Mouse (Mus musculus): ENCODE measurements at regions not wholly inside any gene's neighbourhood (a gene's known extent, or its start where the extent isn't known, plus 50 kb on each side); places are given as distances from the start of the nearest gene placed in this dataset.

DNA sequence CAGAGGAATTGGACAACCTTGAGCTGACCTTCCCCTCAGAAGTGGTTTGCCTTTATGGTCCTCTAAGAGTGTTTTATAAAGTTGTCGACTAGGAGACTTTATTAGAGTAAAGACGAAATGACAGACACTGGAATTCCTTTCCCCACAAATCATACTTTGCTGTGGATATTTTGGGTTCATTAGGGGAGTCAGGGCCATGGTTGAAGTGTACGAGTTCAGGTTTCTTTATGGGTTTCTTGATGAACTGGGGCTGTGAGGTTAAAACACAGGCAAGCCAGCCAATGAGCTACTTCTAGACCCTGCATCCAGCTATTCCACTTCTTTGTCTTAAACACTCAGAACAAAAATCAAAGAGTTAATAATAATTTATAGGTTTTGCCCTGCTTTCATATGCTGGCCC is 153.0 kb downstream of the Pax1 start:
- no peak for DNase-seq (ENCODE audit: low read depth, low spot score)

DNA sequence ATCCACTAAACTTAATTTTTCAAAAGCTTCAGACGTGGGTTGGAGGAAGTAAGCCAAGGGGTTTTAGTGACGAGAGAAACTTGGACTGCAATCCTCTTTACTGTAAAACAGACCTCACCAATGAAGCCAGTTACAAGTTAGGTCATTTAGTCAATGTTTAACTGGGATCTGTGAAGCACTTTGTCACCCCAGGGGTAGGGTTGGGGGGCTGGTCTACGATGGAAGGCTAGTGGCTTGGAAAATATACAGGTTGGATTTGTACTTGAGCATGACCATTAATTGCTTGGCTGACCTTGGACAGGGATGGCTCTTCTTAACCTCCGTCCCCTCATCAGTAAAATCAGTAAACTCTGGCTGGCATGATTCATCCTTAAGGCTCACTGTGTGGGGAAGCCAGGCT is 142.2 kb downstream of the Pax1 start:
- no peak for DNase-seq (ENCODE audit: low read depth, low spot score)

DNA sequence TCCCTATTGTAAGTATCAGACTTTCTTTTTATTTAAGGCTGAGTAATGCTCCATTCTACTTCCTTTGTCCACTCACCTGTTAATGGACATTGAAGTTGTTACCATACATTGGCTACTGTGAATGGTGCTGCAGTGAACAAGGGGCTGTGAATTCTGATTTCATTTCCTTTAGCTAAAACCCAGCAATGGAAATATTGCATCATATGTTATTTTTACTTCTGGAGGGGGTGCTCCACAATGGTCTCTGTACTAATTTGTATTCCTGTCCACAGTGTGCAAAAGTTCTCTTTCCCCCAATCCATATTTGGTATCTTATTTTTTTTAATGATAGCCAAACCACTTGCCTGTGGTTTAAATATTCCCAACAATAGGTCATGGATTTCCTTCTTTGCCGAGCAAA is 137.0 kb downstream of the Pax1 start:
- DNase-seq (ENCODE audit: low read depth, low spot score): no peak

DNA sequence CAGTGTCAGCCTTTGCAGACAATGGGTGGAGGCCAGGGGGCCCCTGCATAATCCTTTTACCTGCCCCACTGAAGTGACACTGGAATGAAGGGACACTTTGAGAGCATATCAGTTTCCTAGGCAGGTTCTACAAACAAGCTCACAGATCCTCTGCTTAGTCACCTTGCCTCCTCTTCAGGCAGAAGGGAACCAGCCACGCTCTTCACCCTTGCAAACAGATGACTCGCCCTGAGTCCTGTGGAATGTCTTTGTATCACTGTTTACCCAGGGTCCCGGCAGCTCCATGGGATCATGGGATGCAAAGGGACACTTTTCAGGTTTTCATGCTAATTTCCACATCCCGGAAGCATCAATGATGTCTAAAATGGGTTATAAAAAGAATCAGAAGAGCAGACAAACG is 94.2 kb downstream of the Pax1 start:
- DNase-seq (ENCODE audit: low read depth, low spot score): peak; percentile 7

DNA sequence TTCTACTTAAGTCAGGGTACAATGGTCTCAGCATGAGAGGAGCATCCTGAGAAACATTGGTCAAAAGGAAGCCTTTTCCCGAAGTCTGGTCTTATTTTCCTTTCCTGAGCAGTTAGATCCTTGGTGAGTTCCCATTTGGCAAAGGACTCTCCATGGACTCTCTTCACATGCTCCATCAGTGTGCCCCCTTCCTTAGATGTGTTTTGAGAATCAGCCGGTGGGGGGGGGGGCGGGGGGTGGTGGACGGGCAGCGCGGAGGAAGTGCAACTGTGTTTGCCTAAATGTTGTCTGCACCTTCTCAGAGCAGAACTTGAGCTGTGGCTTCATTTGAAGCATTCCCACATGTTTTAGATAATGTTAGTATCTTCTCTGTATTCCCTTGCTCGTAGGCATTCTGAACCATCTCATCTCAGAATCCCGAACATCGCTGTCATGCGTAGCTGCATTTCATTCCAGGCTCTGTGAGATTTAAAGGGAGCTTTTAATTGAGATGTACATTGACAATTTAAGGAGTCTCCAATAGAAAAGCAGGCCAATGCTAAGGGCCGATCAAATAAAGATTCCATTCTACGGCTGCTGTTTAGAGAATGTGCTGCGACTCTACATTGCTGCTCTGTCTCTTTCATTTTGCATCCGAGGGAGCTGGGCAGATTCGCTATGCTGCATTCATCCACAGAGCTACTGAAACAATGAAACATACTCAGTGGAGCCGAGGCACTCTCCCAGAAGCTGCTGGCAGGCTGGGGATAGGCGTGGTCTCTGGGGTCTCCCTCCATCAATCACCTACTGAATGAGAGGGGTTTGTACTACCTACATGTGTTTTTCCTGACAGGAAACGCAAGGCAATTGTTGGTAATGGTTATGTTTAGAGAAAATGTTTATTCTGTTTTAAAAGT is 92.9 kb downstream of the Pax1 start:
- no peak for DNase-seq (ENCODE audit: low read depth, low spot score)

Data from ZHBTc4 (cell line).